Mouse (Mus musculus) MEL (cell line): ENCODE measurements around the gene Slc1a1.

Experiments
- BHLHE40 ChIP-seq: IDR thresholded peaks from 2 replicates; pipeline ENCODE4 v1.6.1; 2012; ENCODE audit warnings: low read depth, mild to moderate bottlenecking, inconsistent platforms, low read length, improper control_type of control experiment, borderline replicate concordance
- CTCF ChIP-seq, 3 experiments: IDR thresholded peaks in 2 of 3; conservative IDR thresholded peaks in 1 of 3; 2 replicates each; pipeline ENCODE4 v1.5.1; 2011 to 2012; ENCODE audit warnings: low read length in 3 of 3, low read depth in 2 of 3, mild to moderate bottlenecking in 2 of 3, improper control_type of control experiment in 1 of 3, inconsistent platforms in 1 of 3, mixed read lengths in 1 of 3, moderate library complexity in 1 of 3; ENCODE audit not compliant: control insufficient read depth in 1 of 3, insufficient read depth in 1 of 3, poor library complexity in 1 of 3, severe bottlenecking in 1 of 3
- EP300 ChIP-seq, 2 experiments: IDR thresholded peaks; 2 replicates each; pipeline ENCODE4 v1.6.1; 2011; ENCODE audit warnings: improper control_type of control experiment in 2 of 2, low read length in 2 of 2, low read depth in 1 of 2, mild to moderate bottlenecking in 1 of 2
- ETS1 ChIP-seq: IDR thresholded peaks from 2 replicates; pipeline ENCODE4 v1.6.1; 2012; ENCODE audit warnings: low read depth, mild to moderate bottlenecking, inconsistent platforms, low read length, improper control_type of control experiment, moderate library complexity
- GABPA ChIP-seq: IDR thresholded peaks from 2 replicates; pipeline ENCODE4 v1.6.1; 2012; ENCODE audit warnings: low read depth, mild to moderate bottlenecking, inconsistent platforms, low read length, improper control_type of control experiment, moderate library complexity
- HCFC1 ChIP-seq: IDR thresholded peaks from 2 replicates; pipeline ENCODE4 v1.6.1; 2012; ENCODE audit warnings: low read depth, mild to moderate bottlenecking, inconsistent platforms, low read length, improper control_type of control experiment, moderate library complexity
- MAFK ChIP-seq: IDR thresholded peaks from 2 replicates; pipeline ENCODE4 v1.6.1; 2011; ENCODE audit warnings: low read depth, mild to moderate bottlenecking, low read length, improper control_type of control experiment, borderline replicate concordance
- MAX ChIP-seq: IDR thresholded peaks from 2 replicates; pipeline ENCODE4 v1.6.1; 2011; ENCODE audit warnings: low read length, improper control_type of control experiment
- POLR2A ChIP-seq, 2 experiments: IDR thresholded peaks; 2 replicates each; pipeline ENCODE4 v1.6.1; 2011 to 2012; ENCODE audit warnings: low read length in 2 of 2, mild to moderate bottlenecking in 2 of 2, control low read depth in 1 of 2, improper control_type of control experiment in 1 of 2, low read depth in 1 of 2, moderate library complexity in 1 of 2; ENCODE audit not compliant: control insufficient read depth in 1 of 2, insufficient read depth in 1 of 2, poor library complexity in 1 of 2
- POLR2AphosphoS2 ChIP-seq: IDR thresholded peaks from 2 replicates; pipeline ENCODE4 v1.6.1; 2011; ENCODE audit warnings: low read length, improper control_type of control experiment
- TBP ChIP-seq: IDR thresholded peaks from 2 replicates; pipeline ENCODE4 v1.8.0; 2011; ENCODE audit warnings: low read depth, low read length, improper control_type of control experiment
- USF2 ChIP-seq, 2 experiments: IDR thresholded peaks; 2 replicates each; pipeline ENCODE4 v1.6.1; 2011 to 2012; ENCODE audit warnings: improper control_type of control experiment in 2 of 2, low read length in 2 of 2, borderline replicate concordance in 1 of 2, inconsistent platforms in 1 of 2, low read depth in 1 of 2, mild to moderate bottlenecking in 1 of 2; ENCODE audit not compliant: insufficient read depth in 1 of 2

DNA sequence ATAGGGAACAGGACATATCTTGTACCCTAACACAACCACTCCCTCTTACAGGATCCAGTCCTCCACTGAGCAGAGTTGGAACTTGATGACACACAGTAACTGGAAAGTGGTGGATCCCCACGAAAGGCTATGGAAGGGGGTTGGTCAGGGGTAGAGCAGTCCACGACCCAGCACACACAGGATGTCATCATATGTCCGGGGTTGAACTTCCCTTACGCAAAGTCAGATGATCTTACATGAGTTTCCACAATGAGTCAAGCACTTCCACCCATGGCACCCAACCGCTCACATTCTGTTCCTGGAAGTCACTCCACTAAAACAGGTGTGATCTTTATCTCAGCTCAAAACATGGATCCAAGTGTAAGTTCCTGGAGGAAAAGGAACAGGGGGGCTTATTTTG lies 83.0 kb downstream of the Slc1a1 start:
- TF ChIP-seq MAX = no peak
- TF ChIP-seq POLR2A (IDR thresholded peaks at IDR 0.05; ENCODE audit: control insufficient read depth in 1 of 2, insufficient read depth in 1 of 2, low read depth in 1 of 2, low read length in 2 of 2, poor library complexity in 1 of 2) = no peak
- no peak for TF ChIP-seq BHLHE40
- no peak for TF ChIP-seq CTCF (IDR thresholded peaks at IDR 0.05 in 2 of 3, conservative IDR thresholded peaks at IDR 0.05 in 1 of 3; ENCODE audit: control insufficient read depth in 1 of 3, insufficient read depth in 1 of 3, low read depth in 2 of 3, low read length in 3 of 3, poor library complexity in 1 of 3, severe bottlenecking in 1 of 3)
- TF ChIP-seq GABPA = no peak
- TF ChIP-seq POLR2AphosphoS2 = no peak
- TF ChIP-seq EP300 (IDR thresholded peaks at IDR 0.05; ENCODE audit: low read depth in 1 of 2, low read length in 2 of 2) = no peak
- TF ChIP-seq TBP = no peak
- no peak for TF ChIP-seq HCFC1
- TF ChIP-seq MAFK = no peak
- no peak for TF ChIP-seq USF2 (IDR thresholded peaks at IDR 0.05; ENCODE audit: borderline replicate concordance in 1 of 2, insufficient read depth in 1 of 2, low read depth in 1 of 2, low read length in 2 of 2)
- TF ChIP-seq ETS1 = no peak
